Mouse (Mus musculus) ovary, postnatal 14 days (tissue): ENCODE measurements around the gene Gm20379.

Source experiments
- DNase-seq: peaks from one replicate; pipeline ENCODE4 v3.0.0; 2022; ENCODE audit warnings: low spot score

Gm20379 gene

GRCm38 (mm10) chr13:92305680-92306079, at the start of gene Gm20379:
Gm20379 (plus strand) TSS chr13:92305980.
- DNase-seq: no peak

- DNase-seq: no peak
Observed at GRCm38 (mm10) chr13:92261329-92261728, 44.5 kb upstream of the Gm20379 start.

- DNase-seq: no peak
Observed at GRCm38 (mm10) chr13:92263566-92263965, 42.2 kb upstream of the Gm20379 start.

- no peak for DNase-seq
Observed at GRCm38 (mm10) chr13:92267076-92267475, 38.7 kb upstream of the Gm20379 start.

GRCm38 (mm10) chr13:92274274-92275198, 31.2 kb upstream of the Gm20379 start:
- peak; percentile 19 for DNase-seq

GRCm38 (mm10) chr13:92275292-92275691, 30.5 kb upstream of the Gm20379 start:
- DNase-seq: no peak

- DNase-seq: no peak
Observed at GRCm38 (mm10) chr13:92277027-92277426, 28.8 kb upstream of the Gm20379 start.

GRCm38 (mm10) chr13:92291605-92292004, 14.2 kb upstream of the Gm20379 start:
- no peak for DNase-seq

- DNase-seq: no peak
Observed at GRCm38 (mm10) chr13:92293883-92294282, 11.9 kb upstream of the Gm20379 start.

- DNase-seq: no peak
Observed at GRCm38 (mm10) chr13:92296490-92296889, 9.3 kb upstream of the Gm20379 start.

- no peak for DNase-seq
Observed at GRCm38 (mm10) chr13:92297021-92297420, 8.8 kb upstream of the Gm20379 start.

- DNase-seq: no peak
Observed at GRCm38 (mm10) chr13:92299522-92299921, 6.3 kb upstream of the Gm20379 start.

- no peak for DNase-seq
Observed at GRCm38 (mm10) chr13:92301754-92302153, 4.0 kb upstream of the Gm20379 start.

GRCm38 (mm10) chr13:92302466-92302865, 3.3 kb upstream of the Gm20379 start:
- DNase-seq: no peak

GRCm38 (mm10) chr13:92303062-92303948, 2.5 kb upstream of the Gm20379 start:
- DNase-seq: no peak

- DNase-seq: no peak
Observed at GRCm38 (mm10) chr13:92304291-92304690, 1.5 kb upstream of the Gm20379 start.

- DNase-seq: no peak
Observed at GRCm38 (mm10) chr13:92314613-92315012, 8.8 kb downstream of the Gm20379 start.

GRCm38 (mm10) chr13:92320770-92321169, 15.0 kb downstream of the Gm20379 start:
- DNase-seq: no peak

GRCm38 (mm10) chr13:92326030-92326429, 20.2 kb downstream of the Gm20379 start:
- DNase-seq: no peak

- no peak for DNase-seq
Observed at GRCm38 (mm10) chr13:92328000-92328399, 22.2 kb downstream of the Gm20379 start.

GRCm38 (mm10) chr13:92330621-92331020, 24.8 kb downstream of the Gm20379 start:
- no peak for DNase-seq

GRCm38 (mm10) chr13:92332103-92332879, 26.5 kb downstream of the Gm20379 start:
- DNase-seq: no peak
